Mouse (Mus musculus) heart, embryonic 11.5 days (tissue): Measurements from ENCODE around the gene Aasdh. TPM values are rescaled to one million over a fixed set of nuclear protein-coding genes. Genes with fewer than 3 reads are reported as not detected.

ENCODE experiments used
- ATAC-seq: fragments of 200-750 bp; cut with Nextera tagmentation; replicated peaks from 2 replicates; pipeline ENCODE4 v1.8.0; 2017; ENCODE audit warnings: moderate library complexity; ENCODE audit not compliant: insufficient number of reproducible peaks, low FRiP score, low TSS enrichment
- H3K27ac ChIP-seq: fragments of 300-500 bp; sonication (generic); 2 replicates; pipeline ENCODE4 v1.5.1; 2014; ENCODE audit warnings: mild to moderate bottlenecking, low read depth, low read length
- H3K27me3 ChIP-seq: fragments of 300-500 bp; sonication (generic); 2 replicates; pipeline ENCODE4 v1.6.1; 2014; ENCODE audit warnings: mild to moderate bottlenecking, low read length, mixed read lengths; ENCODE audit not compliant: control insufficient read depth, insufficient read depth
- H3K36me3 ChIP-seq: fragments of 300-500 bp; sonication (generic); 2 replicates; pipeline ENCODE4 v1.6.1; 2014; ENCODE audit warnings: mild to moderate bottlenecking, low read length, moderate library complexity, mixed read lengths; ENCODE audit not compliant: control insufficient read depth, insufficient read depth
- H3K4me1 ChIP-seq: fragments of 300-500 bp; sonication (generic); 2 replicates; pipeline ENCODE4 v1.6.1; 2014; ENCODE audit warnings: low read length; ENCODE audit not compliant: control insufficient read depth, insufficient read depth
- H3K4me2 ChIP-seq: fragments of 300-500 bp; sonication (generic); 2 replicates; pipeline ENCODE4 v1.6.1; 2014; ENCODE audit warnings: mild to moderate bottlenecking, moderate library complexity
- H3K4me3 ChIP-seq: fragments of 300-500 bp; sonication (generic); 2 replicates; pipeline ENCODE4 v1.5.1; 2014; ENCODE audit warnings: low read depth, low read length
- H3K9ac ChIP-seq: fragments of 300-500 bp; sonication (generic); 2 replicates; pipeline ENCODE4 v1.6.1; 2014; ENCODE audit warnings: mild to moderate bottlenecking, low read depth, low read length, moderate library complexity
- H3K9me3 ChIP-seq: fragments of 300-500 bp; sonication (generic); replicated peaks from 2 replicates; pipeline ENCODE4 v1.6.1; 2016; ENCODE audit warnings: low read length; ENCODE audit not compliant: control insufficient read depth
- WGBS: fragments of 180-500 bp; shearing (Covaris S2); extraction: QIAGEN DNeasy Blood & Tissue Kit; methylation state at CpG from one replicate; pipeline ENCODE4 v1.1.7; 2014; ENCODE audit not compliant: insufficient replicate concordance; 5-methylcytosine and 5-hydroxymethylcytosine counted together
- polyA plus RNA-seq: library from polyadenylated mRNA; unstranded; fragments of >200 nt; fragmentation: Nextera tagmentation; extraction: Ambion mirVana; gene quantifications from 2 replicates; pipeline ENCODE4 v1.2.1, GENCODE M21; 2014

The Aasdh gene
- polyA plus RNA-seq, 1 experiment from 2014 or later, result 17.9 TPM

GRCm38 (mm10) chr5:76892608-76893007 is 12.7 kb downstream of the Aasdh start:
- Histone ChIP-seq H3K9ac (no peak overlapping the region), H3K4me3 (no peak overlapping the region), H3K4me2 (no peak overlapping the region), H3K27ac (no peak overlapping the region), H3K36me3 (peaks cover 8% of the 10 kb centered on the region; the same call in 1 of the 2 replicates), H3K9me3 (no peaks in the 10 kb centered on the region), H3K27me3 (no peaks in the 10 kb centered on the region), H3K4me1 (no peaks in the 10 kb centered on the region)
- 57% methylated on average over 2 of the region's 2 CpGs for WGBS
- ATAC-seq, result no peak

GRCm38 (mm10) chr5:76887011-76887410 is 18.3 kb downstream of the Aasdh start:
- peaks cover 17% of the 10 kb centered on the region; the same call in 1 of the 2 replicates for H3K36me3 ChIP-seq
- no peaks in the 10 kb centered on the region for H3K9me3 ChIP-seq
- WGBS, result 88% methylated on average over 2 of the region's 2 CpGs
- H3K4me2 ChIP-seq, result no peak overlapping the region
- no peaks in the 10 kb centered on the region for H3K4me1 ChIP-seq
- no peak overlapping the region for H3K27ac ChIP-seq
- H3K27me3 ChIP-seq, result no peaks in the 10 kb centered on the region
- no peak for ATAC-seq
- H3K9ac ChIP-seq, result no peak overlapping the region
- H3K4me3 ChIP-seq, result no peak overlapping the region

- Histone ChIP-seq H3K4me1 (no peaks in the 10 kb centered on the region), H3K36me3 (peaks cover 15% of the 10 kb centered on the region; the same call in 1 of the 2 replicates), H3K9ac (no peak overlapping the region), H3K4me2 (no peak overlapping the region), H3K27me3 (no peaks in the 10 kb centered on the region), H3K9me3 (no peaks in the 10 kb centered on the region), H3K4me3 (no peak overlapping the region), H3K27ac (no peak overlapping the region)
- whole genome bisulfite sequencing, result 86% methylated on average over 1 of the region's 1 CpGs
- no peak for ATAC-seq
Measured at GRCm38 (mm10) chr5:76884107-76884506, 21.2 kb downstream of the Aasdh start.

GRCm38 (mm10) chr5:76876106-76876758 is 29.1 kb downstream of the Aasdh start:
- no peak overlapping the region for H3K4me3 ChIP-seq
- no peaks in the 10 kb centered on the region for H3K9me3 ChIP-seq
- no peak; the same call in 1 of the 2 replicates for ATAC-seq
- no peak overlapping the region for H3K9ac ChIP-seq
- 75% methylated on average over 25 of the region's 25 CpGs for WGBS
- no peak overlapping the region for H3K27ac ChIP-seq
- no peaks in the 10 kb centered on the region for H3K27me3 ChIP-seq
- H3K4me1 ChIP-seq, result no peaks in the 10 kb centered on the region
- peak overlapping the region; percentile 32; the same call in 1 of the 2 replicates for H3K4me2 ChIP-seq
- peaks cover under 1% of the 10 kb centered on the region; the same call in 1 of the 2 replicates for H3K36me3 ChIP-seq

- Histone ChIP-seq H3K27me3 (no peaks in the 10 kb centered on the region), H3K4me2 (peak overlapping the region; percentile 69), H3K36me3 (peaks cover 3% of the 10 kb centered on the region; the same call in 1 of the 2 replicates), H3K4me1 (peaks cover 23% of the 10 kb centered on the region), H3K4me3 (peak overlapping the region; percentile 40), H3K9me3 (no peaks in the 10 kb centered on the region), H3K9ac (0 out of 2 replicates have a peak overlapping the region, but pooled peaks have one; percentile 34), H3K27ac (no peak overlapping the region)
- 50% methylated on average over 6 of the region's 6 CpGs for WGBS
- no peak for ATAC-seq
Measured at GRCm38 (mm10) chr5:76869553-76869952, 35.8 kb downstream of the Aasdh start.

GRCm38 (mm10) chr5:76868693-76869286 is 36.5 kb downstream of the Aasdh start:
- peak overlapping the region; percentile 34; the same call in 1 of the 2 replicates for H3K9ac ChIP-seq
- H3K4me2 ChIP-seq, result peak overlapping the region; percentile 69
- peaks cover 3% of the 10 kb centered on the region; the same call in 1 of the 2 replicates for H3K36me3 ChIP-seq
- peaks cover 23% of the 10 kb centered on the region for H3K4me1 ChIP-seq
- 0 out of 2 replicates have a peak, but pooled peaks have one; percentile 72 for ATAC-seq
- no peaks in the 10 kb centered on the region for H3K9me3 ChIP-seq
- H3K27me3 ChIP-seq, result no peaks in the 10 kb centered on the region
- peak overlapping the region; percentile 40 for H3K4me3 ChIP-seq
- no peak overlapping the region for H3K27ac ChIP-seq
- 29% methylated on average over 16 of the region's 16 CpGs for WGBS

- no peak for ATAC-seq
- H3K27ac ChIP-seq, result 0 out of 2 replicates have a peak overlapping the region, but pooled peaks have one; percentile 10
- no peaks in the 10 kb centered on the region for H3K9me3 ChIP-seq
- peaks cover 29% of the 10 kb centered on the region for H3K4me1 ChIP-seq
- H3K9ac ChIP-seq, result no peak overlapping the region
- 78% methylated on average over 8 of the region's 8 CpGs for WGBS
- no peak overlapping the region for H3K4me2 ChIP-seq
- no peak overlapping the region for H3K4me3 ChIP-seq
- no peaks in the 10 kb centered on the region for H3K27me3 ChIP-seq
- H3K36me3 ChIP-seq, result peaks cover 3% of the 10 kb centered on the region; the same call in 1 of the 2 replicates
Measured at GRCm38 (mm10) chr5:76866819-76867218, 38.5 kb downstream of the Aasdh start.

GRCm38 (mm10) chr5:76858444-76858843 is 46.9 kb downstream of the Aasdh start:
- Histone ChIP-seq H3K4me1 (peaks cover 44% of the 10 kb centered on the region), H3K9ac (peak overlapping the region; percentile 84), H3K4me2 (peak overlapping the region; percentile 98), H3K36me3 (no peaks in the 10 kb centered on the region), H3K27me3 (peaks cover 10% of the 10 kb centered on the region), H3K27ac (peak overlapping the region; percentile 76), H3K9me3 (no peaks in the 10 kb centered on the region), H3K4me3 (peak overlapping the region; percentile 50)
- peak; percentile 44; the same call in 1 of the 2 replicates for ATAC-seq
- WGBS, result 24% methylated on average over 13 of the region's 13 CpGs
